Mouse (Mus musculus) sigmoid colon, adult 10 weeks (tissue): ENCODE data around the gene Ccdc167. TPM values are rescaled to one million over a fixed set of nuclear protein-coding genes. Genes with fewer than 3 reads are reported as not detected.

Experiments used
- polyA plus RNA-seq: library from polyadenylated mRNA; stranded (reverse); fragments of 350-450 nt; fragmentation: Illumina TruSeq; extraction: RNeasy Lipid Tissue Mini Kit (QIAGEN cat#74804); gene quantifications from one replicate; pipeline ENCODE4 v1.2.3, GENCODE M21; 2014; ENCODE audit warnings: low read depth, low replicate concordance

The Ccdc167 gene
- 7.3 TPM for polyA plus RNA-seq

GRCm38 (mm10) chr17:29716732-29717445 lies at the start of gene Ccdc167:
Gene Ccdc167 (minus strand): TSS chr17:29717044.

GRCm38 (mm10) chr17:29660076-29660761 lies 56.6 kb downstream of the Ccdc167 start, which contains the start of gene Cmtr1:
Gene Cmtr1 (plus strand): TSS chr17:29660595.

Other genes with a start within 250 kb of the Ccdc167 start
- 21.7 TPM for gene Pim1, start 226.3 kb downstream of the Ccdc167 start, polyA plus RNA-seq
- gene Gm17657, start 167.4 kb downstream of the Ccdc167 start, polyA plus RNA-seq = not detected
- 4.8 TPM for gene Tbc1d22b, start 167.3 kb downstream of the Ccdc167 start, polyA plus RNA-seq
- gene Tmem217, start 164.7 kb downstream of the Ccdc167 start, polyA plus RNA-seq = not detected
- 17.0 TPM for gene Rnf8, start 102.3 kb downstream of the Ccdc167 start, polyA plus RNA-seq
- gene Gm28043, start 102.2 kb downstream of the Ccdc167 start, polyA plus RNA-seq = 1.8 TPM
- gene Cmtr1, start 56.4 kb downstream of the Ccdc167 start, polyA plus RNA-seq = 16.1 TPM